Mouse (Mus musculus) urinary bladder, postnatal 10 days (tissue): Measurements from ENCODE around the gene B3galt1.

ENCODE experiments used
- DNase-seq: peaks from one replicate; pipeline ENCODE4 v3.0.0; 2022; ENCODE audit warnings: low spot score

Gene B3galt1

DNA sequence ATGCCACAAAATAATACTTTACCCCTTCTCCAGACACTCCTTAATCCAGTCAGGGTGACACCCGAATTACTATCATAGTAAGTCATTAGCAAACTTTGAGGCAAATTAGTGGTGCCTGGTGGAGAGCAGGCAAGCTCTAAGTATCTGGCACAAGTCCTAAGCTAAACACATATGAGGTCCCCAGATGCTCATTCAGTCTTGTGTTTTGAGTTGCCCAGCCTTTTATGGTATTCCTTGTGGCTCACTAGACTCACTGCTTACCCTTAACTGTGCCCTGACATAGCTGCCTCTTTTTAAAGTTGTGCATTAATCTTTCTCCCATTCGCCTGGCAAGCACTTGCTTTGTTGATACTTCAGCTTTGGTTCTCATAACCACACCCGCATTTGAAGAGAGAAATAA is 382.7 kb downstream of the B3galt1 start:
- DNase-seq = no peak

DNA sequence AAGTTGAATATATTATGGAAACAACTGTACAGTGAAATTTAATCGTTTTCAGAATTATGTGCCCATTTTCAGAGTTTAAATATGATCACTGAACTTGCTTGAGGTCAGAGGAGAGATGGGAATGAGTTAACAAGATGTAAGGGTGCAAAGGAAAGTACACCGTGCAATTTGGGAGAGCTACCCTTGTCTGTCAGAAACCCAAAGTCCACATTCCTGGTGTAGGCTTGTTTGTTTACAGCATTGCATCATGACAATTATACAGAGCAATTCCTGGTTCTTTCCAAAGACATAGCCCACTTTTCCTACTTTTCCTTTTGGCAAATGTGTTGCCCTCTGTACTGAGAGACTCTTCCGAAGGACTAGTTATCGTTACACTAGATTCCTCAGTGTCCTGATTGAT is 390.5 kb downstream of the B3galt1 start:
- no peak for DNase-seq

DNA sequence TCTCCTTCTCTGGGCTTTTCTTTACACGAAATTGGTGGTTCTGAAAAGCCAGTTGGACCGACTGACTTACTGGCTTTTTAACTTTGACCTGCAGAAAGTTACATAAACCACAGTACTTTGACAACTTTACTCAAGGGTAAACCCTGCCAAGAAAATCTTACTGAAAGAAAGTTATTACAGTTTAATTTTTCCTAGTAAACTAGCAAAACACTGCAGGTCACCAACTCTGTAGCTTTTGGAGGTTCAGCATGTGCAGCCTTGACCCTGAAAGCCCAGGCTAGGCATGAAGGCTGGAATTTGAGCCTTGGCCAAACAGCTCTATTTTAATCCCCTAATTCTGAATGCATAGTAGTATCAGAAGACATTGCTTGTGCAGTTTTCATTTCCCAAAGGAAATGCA is 391.9 kb downstream of the B3galt1 start:
- DNase-seq = no peak

DNA sequence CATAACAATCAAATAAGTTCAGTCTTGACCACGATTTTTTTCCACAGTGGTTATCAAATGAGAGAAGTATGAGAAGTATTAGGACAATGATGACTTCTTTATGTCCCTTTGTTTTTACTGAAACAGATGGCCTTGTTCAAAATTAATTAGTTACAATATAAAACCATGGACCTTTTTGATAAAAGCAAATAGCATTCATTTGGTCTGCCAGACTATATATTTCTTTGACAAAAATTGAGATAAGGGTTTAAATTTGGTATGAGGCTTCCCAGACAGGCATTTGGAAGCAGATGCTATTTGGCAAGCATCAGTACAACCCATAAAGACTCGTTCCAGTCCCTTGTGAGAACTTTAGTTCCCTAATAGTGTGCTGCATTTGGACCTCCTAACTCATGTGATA is 395.0 kb downstream of the B3galt1 start:
- DNase-seq = no peak

DNA sequence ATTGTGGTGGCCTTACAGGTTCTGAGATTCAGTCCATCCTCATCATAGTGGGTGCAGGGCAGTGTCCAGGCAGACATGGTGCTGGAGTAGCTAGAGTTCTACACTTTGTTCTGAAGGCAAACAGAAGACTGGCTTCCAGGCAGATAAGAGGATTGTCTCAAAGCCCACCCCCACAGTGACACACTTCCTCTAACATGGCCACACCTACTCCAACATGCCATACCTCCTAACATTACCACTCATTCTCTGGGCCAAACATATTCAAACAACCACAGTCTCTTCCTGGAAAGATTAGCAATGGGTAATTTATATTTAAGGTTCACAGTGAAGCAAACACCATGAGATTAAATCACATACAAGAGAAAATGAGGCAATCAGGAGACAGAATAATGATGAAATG is 403.1 kb downstream of the B3galt1 start:
- no peak for DNase-seq

- no peak for DNase-seq
These were observed 405.4 kb downstream of the B3galt1 start for GRCm38 (mm10) chr2:67971091-67971490.

- DNase-seq = no peak
These were observed 405.9 kb downstream of the B3galt1 start for GRCm38 (mm10) chr2:67971576-67971975.

DNA sequence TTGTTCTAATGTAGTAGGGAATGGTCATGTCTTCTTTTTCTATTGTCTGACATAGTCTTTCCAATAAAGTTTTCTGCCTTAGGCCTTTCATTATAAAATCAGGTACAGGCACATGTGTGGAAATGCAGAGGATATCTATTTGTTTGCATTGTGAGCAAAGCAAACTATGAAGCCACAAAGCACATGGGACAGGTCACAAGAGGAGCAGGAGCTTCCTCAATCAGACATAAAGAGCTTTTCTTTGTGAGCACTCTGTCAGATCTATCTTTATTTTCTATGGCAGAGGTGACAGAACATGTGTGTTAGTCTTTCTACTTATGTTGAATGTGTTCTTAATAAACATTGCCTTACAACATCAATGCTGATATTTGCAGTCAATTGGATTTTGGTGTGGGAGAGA is 410.1 kb downstream of the B3galt1 start:
- no peak for DNase-seq

- DNase-seq = no peak
These were observed 410.8 kb downstream of the B3galt1 start for GRCm38 (mm10) chr2:67976488-67976887.

GRCm38 (mm10) chr2:67977620-67978262 is 412.1 kb downstream of the B3galt1 start:
- no peak for DNase-seq

- DNase-seq = no peak
These were observed 417.9 kb downstream of the B3galt1 start for GRCm38 (mm10) chr2:67983563-67983962.

DNA sequence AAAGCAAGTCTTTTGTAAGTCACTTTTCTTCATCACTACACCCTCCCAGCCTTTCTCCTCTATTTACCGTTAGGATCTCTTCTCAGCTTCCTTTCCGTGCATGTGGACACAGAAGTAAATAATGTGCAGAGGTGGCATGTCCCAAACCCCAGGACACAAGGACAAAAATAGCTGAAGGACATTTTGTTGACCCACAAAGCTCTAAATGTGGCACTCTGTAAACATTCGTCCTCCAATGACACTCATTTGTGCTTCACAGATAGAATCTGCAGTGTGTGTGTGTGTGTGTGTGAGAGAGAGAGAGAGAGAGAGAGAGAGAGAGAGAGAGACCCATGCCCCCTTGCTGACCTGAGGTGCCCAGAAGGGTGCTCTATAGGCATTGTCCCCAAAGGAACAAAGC is 419.5 kb downstream of the B3galt1 start:
- no peak for DNase-seq

- DNase-seq = no peak
These were observed 427.8 kb downstream of the B3galt1 start for GRCm38 (mm10) chr2:67993421-67993820.

DNA sequence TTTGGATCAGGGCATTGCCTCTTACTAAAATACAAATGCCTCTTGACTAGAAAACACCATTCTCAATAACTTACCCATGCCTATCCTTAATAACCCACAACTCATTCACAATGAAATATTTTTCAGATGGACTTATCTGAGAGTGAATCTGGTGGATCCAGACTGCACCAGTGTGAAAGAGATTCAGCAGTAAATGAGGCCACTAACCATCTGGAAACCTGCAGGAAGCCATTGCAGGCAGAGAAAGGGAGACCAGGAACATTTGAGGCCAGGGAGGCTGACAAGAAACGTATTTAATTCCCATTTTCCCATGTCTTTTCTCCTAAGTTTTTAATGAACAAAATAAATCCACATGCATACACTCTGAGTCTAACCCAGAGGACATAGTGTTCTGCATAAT is 437.4 kb downstream of the B3galt1 start:
- DNase-seq = no peak

DNA sequence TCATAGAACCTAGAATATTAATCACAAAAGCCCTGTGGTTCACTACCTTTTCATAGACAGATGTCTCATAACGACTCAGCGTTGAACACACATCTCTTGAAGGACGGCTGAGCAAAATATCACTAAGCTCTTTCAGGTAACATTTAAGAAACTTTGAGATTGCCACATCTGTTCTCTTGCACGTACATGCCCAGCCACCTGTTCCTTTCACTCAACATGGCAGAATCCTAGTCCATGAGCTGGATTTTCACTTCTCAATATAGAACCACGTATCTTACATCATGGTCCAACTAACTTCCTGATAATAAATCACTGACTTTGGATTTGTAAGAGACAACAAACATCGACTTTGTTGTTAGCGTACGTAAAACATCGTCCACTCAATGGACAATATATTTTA is 439.5 kb downstream of the B3galt1 start:
- no peak for DNase-seq

- no peak for DNase-seq
These were observed 440.0 kb downstream of the B3galt1 start for GRCm38 (mm10) chr2:68005711-68006110.

GRCm38 (mm10) chr2:68011336-68011735 is 445.7 kb downstream of the B3galt1 start:
- DNase-seq = no peak

DNA sequence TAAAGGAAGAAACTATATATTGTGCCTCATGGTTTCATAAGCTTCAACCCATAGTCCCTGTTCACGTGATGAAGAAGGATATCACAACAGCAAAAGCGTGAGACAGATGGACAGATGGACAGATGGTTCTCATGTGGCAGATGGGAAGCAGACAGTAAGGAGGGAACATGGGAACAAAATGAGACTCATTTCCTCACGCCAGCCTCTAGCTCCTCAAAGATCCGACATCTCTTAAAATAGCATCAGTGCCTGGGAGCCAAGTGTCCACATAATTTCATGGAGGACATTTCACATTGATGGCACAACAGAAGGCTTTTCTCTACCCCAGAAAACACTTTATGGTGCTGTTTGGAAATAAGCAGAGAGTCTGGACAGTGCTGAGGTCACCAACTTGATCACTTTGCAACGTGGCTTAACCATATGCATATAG is 454.6 kb downstream of the B3galt1 start:
- DNase-seq = no peak

GRCm38 (mm10) chr2:68021541-68022152 is 456.0 kb downstream of the B3galt1 start:
- DNase-seq = no peak

DNA sequence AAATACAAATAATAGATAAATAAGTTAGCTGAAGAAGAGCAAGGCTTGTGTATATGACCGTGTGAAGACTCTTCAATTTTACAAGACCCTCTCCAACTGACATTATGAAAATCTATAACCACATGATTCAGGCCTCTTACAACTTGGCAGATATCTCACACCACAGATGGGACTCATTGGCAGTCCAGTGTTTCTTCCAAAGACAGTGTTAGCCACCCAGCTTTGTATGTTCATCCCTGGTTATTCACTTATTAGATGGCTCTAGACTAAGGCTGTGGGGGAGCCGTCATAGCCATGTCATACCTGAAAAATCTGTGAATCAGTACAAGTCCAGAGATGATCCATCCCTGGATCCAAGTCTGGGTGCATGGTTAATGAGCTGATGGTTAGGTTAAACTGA is 463.1 kb downstream of the B3galt1 start:
- DNase-seq = no peak

DNA sequence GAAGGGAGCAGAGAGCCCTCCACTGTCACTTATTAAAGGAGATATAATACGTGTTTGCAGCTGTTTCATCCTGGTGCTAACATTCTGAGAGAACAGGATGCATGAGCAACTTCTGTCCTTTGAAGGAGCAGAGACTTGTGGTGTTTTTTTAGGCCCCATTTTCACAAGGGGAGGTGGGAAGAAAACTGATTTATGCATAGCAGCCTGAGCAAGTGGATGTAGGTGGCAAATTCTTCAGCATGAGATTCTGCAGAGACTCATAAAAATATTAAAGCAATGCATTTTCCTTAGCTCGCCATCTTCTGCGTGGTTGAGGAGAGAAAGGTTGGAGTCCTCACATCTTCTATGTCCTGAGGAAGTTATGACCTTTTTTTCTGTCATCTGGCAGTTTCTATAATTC is 469.0 kb downstream of the B3galt1 start:
- DNase-seq = no peak

DNA sequence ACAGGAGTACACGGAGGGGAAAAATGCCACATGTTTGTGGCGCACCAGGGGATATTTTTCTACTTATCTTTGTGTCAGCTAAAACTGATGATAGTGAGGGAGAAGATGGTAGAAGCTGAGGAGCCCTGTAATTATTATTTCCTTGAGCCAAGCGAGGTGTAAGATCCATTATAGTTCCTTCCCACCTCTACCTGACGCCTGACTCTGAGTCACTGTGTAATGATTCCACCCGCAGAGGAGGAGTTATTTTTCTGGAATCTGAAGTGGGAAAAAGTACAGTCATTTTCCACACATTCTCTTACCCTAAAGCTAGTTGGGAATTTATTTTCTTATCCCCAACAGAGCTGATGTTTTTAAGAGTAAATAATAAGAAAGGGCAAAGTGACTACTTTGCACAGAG is 475.1 kb downstream of the B3galt1 start:
- no peak for DNase-seq

- DNase-seq = no peak
These were observed 486.8 kb downstream of the B3galt1 start for GRCm38 (mm10) chr2:68052481-68052880.

DNA sequence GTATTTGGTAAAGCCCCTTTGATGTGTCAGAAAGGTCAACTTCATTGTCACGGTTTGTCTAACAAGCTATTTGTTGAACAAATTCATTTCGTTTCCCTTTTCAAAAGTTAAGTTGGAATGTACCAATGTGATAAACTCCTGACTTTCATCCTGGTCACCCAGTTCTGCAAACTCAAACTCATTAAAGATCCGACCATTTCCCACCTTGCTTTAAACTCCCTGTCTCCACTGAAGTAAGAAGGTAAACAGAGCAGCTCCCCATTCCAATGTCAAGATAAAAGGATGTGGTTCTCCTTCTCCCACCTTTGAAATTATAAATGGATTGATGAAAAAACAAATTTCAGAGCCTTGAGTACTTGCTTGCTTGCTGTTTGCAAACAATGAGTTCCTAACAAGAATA is 487.6 kb downstream of the B3galt1 start:
- DNase-seq = no peak
